ENCODE assay signal across 8 mouse cellular contexts in the genomic region with DNA sequence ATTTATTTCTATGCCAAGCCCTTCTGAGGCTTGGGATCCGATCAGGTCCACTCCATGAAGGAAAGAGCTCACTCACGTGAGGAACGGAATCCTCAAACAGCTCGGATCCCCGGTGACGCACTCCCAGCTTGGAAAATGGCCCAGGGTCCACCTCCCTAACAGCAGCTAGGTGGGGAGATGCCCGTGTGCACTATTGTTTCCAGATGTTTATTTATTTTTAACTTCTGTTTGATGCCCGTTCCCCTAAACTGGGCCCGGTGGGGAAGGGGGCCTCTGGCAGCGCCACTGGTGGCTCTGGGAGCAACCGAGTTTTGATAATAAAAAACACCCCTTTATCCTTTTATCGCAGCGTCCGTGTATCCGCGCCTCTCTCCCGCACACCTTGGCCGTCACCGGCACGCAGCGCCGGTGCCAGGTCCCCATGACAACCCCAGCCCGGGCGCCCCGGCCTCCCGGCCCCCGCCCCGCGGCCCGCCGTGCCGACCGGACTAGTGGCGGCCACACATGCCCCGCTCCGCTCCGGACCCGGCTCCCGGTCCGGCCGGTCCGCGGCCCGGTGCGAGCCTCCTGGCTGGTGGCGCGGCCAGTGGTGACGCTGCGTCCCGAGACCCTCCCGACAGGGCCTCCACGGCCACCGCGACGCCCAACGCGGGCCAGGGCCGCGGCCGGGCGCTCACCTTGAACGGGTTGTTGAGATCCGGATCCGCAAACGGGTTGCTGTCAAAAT. TPM values are rescaled to one million over a fixed set of nuclear protein-coding genes. Genes with fewer than 3 reads are reported as not detected.
DNase-seq lines count a peak whose midpoint lies in the region; ATAC-seq and TF ChIP-seq lines count a peak whose summit lies in the region.

No protein-coding gene starts in this region.

- under 1% methylated on average over 51 of the region's 65 CpGs for WGBS in liver, embryonic 16.5 days (ENCODE audit: insufficient replicate concordance)
- WGBS in neural tube, embryonic 12.5 days, result under 1% methylated on average over 65 of the region's 65 CpGs

- H3K9me3 ChIP-seq in liver, embryonic 16.5 days (replicated peaks; ENCODE audit: control insufficient read depth, low read length), result no peaks in the 10 kb centered on the region
- no peaks in the 10 kb centered on the region for H3K9me3 ChIP-seq in neural tube, embryonic 12.5 days

- peak overlapping the region; percentile 77 for H3K27ac ChIP-seq in cortical plate, adult 2 months (ENCODE audit: insufficient read depth, low read length)
- peak overlapping the region; percentile 55 for H3K27ac ChIP-seq in liver, embryonic 16.5 days (ENCODE audit: low read length)
- H3K27ac ChIP-seq in neural tube, embryonic 12.5 days, result peak overlapping the region; percentile 62

- no peak for TF ChIP-seq POLR2A in cortical plate, adult 2 months (IDR thresholded peaks at IDR 0.05; ENCODE audit: extremely low read depth, insufficient read depth, low read length)

- ATAC-seq in liver, embryonic 16.5 days (ENCODE audit: low read depth), result peak; percentile 47
- peak; percentile 80 for ATAC-seq in neural tube, embryonic 12.5 days (ENCODE audit: low FRiP score, low read depth)

- H3K4me1 ChIP-seq in cortical plate, adult 2 months (ENCODE audit: control insufficient read depth, insufficient read depth, low read length), result no peaks in the 10 kb centered on the region
- H3K4me1 ChIP-seq in liver, embryonic 16.5 days (ENCODE audit: control insufficient read depth, low read depth, low read length), result peaks cover 18% of the 10 kb centered on the region
- peaks cover 7% of the 10 kb centered on the region for H3K4me1 ChIP-seq in neural tube, embryonic 12.5 days

- H3K4me2 ChIP-seq in liver, embryonic 16.5 days (ENCODE audit: low read depth, low read length), result peak overlapping the region; percentile 89
- H3K4me2 ChIP-seq in neural tube, embryonic 12.5 days (replicated peaks), result peak overlapping the region; percentile 80

- peak overlapping the region; percentile 83 for H3K9ac ChIP-seq in liver, embryonic 16.5 days (ENCODE audit: low read depth, low read length)
- peak overlapping the region; percentile 91 for H3K9ac ChIP-seq in neural tube, embryonic 12.5 days

- no peaks in the 10 kb centered on the region for H3K27me3 ChIP-seq in liver, embryonic 16.5 days (ENCODE audit: control insufficient read depth, insufficient read depth, low read depth, low read length)
- H3K27me3 ChIP-seq in neural tube, embryonic 12.5 days (replicated peaks), result no peaks in the 10 kb centered on the region

- no peaks in the 10 kb centered on the region for H3K36me3 ChIP-seq in liver, embryonic 16.5 days (ENCODE audit: control insufficient read depth, insufficient read depth)
- H3K36me3 ChIP-seq in neural tube, embryonic 12.5 days, result no peaks in the 10 kb centered on the region

- peak overlapping the region; percentile 86 for H3K4me3 ChIP-seq in cortical plate, adult 2 months (ENCODE audit: insufficient read depth, low read length)
- H3K4me3 ChIP-seq in liver, embryonic 16.5 days (ENCODE audit: low read depth, low read length), result peak overlapping the region; percentile 81
- H3K4me3 ChIP-seq in neural tube, embryonic 12.5 days, result peak overlapping the region; percentile 97

- TF ChIP-seq CTCF in cortical plate, adult 2 months (IDR thresholded peaks at IDR 0.05; ENCODE audit: extremely low read depth, insufficient read depth, low read length), result no peak

- DNase-seq in 3T3-L1 (ENCODE audit: low read depth, low spot score) (peak; percentile 68), ZHBTc4 (ENCODE audit: low read depth, low spot score) (peak; percentile 53)
- DNase-seq in heart, adult 8-10 months (ENCODE audit: low spot score), result peak; percentile 41
- DNase-seq in kidney, adult 8-10 months, result peak; percentile 45 to 53
- no peak for DNase-seq in thymus, postnatal 0 days (ENCODE audit: low spot score)

RNA-seq across cellular contexts. Expression of gene Scamp1, which starts 1.0 kb away (rescaled TPM):
- polyA plus RNA-seq in cortical plate, adult 2 months (2012; rRNA removed), result 98.4 and 101 TPM in 2 replicates
- total RNA-seq in heart, adult 8-10 months (2022), result 10 to 100 TPM; 31.4 to 43.0 (median 34.5) TPM
- 9.3 and 9.5 TPM in 2 replicates for polyA plus RNA-seq in liver, embryonic 16.5 days (2015; fragmentation: Nextera tagmentation; extraction: Ambion mirVana)
- 71.4 and 77.4 TPM in 2 replicates for polyA plus RNA-seq in neural tube, embryonic 12.5 days (2016; fragmentation: Nextera tagmentation; extraction: Ambion mirVana)
- polyA plus RNA-seq in thymus, postnatal 0 days (2015; fragmentation: Nextera tagmentation; extraction: Ambion mirVana), result 9.6 and 12.9 TPM in 2 replicates
